Mouse (Mus musculus): ENCODE results near the gene Vmn1r47. TPM values are rescaled to one million over a fixed set of nuclear protein-coding genes. Genes with fewer than 3 reads are reported as not detected.
"Not testable (repeated sequence)": the region's sequence is repeated elsewhere in the genome, so short reads cannot be mapped to it uniquely, and the experiment has no call there.

The Vmn1r47 gene
- not detected in 2 replicates for polyA plus RNA-seq (2015; fragmentation: Nextera tagmentation; extraction: Ambion mirVana)

- H3K36me3 ChIP-seq (replicated peaks); ATAC-seq (ENCODE audit: insufficient read depth); H3K9ac ChIP-seq; H3K9me3 ChIP-seq (replicated peaks); H3K4me1 ChIP-seq (replicated peaks); H3K4me2 ChIP-seq; H3K27me3 ChIP-seq; H3K4me3 ChIP-seq (replicated peaks); H3K27ac ChIP-seq (replicated peaks): not testable (repeated sequence)
- WGBS (ENCODE audit: insufficient replicate concordance), result 63% methylated on average over 1 of the region's 1 CpGs
Measured at GRCm38 (mm10) chr6:90015847-90016246, at the start of gene Vmn1r47. TSS of gene Vmn1r47 (plus strand) at chr6:90016147.

- Histone ChIP-seq H3K36me3 (replicated peaks) (no peaks in the 10 kb centered on the region), H3K4me1 (replicated peaks) (no peaks in the 10 kb centered on the region), H3K9me3 (replicated peaks) (no peaks in the 10 kb centered on the region), H3K4me3 (replicated peaks) (no peak overlapping the region), H3K27ac (replicated peaks) (no peak overlapping the region), H3K9ac (no peak overlapping the region), H3K4me2 (no peak overlapping the region), H3K27me3 (no peaks in the 10 kb centered on the region)
- no peak for ATAC-seq (ENCODE audit: insufficient read depth)
Measured at GRCm38 (mm10) chr6:89966341-89966740, 49.6 kb upstream of the Vmn1r47 start.

GRCm38 (mm10) chr6:89969013-89969412, 46.9 kb upstream of the Vmn1r47 start, which contains the start of gene Vmn1r46:
TSS of gene Vmn1r46 (plus strand) at chr6:89969313.
- Histone ChIP-seq H3K9me3 (replicated peaks) (no peaks in the 10 kb centered on the region), H3K4me2 (no peak within 1 kb of the TSS), H3K36me3 (replicated peaks) (no peaks in the 10 kb centered on the region), H3K4me3 (replicated peaks) (no peak within 1 kb of the TSS), H3K9ac (no peak within 1 kb of the TSS), H3K27me3 (no peaks in the 10 kb centered on the region), H3K4me1 (replicated peaks) (no peaks in the 10 kb centered on the region), H3K27ac (replicated peaks) (no peak within 1 kb of the TSS)
- 31% methylated on average over 2 of the region's 2 CpGs for WGBS (ENCODE audit: insufficient replicate concordance)
- ATAC-seq (ENCODE audit: insufficient read depth), result no peak

- no peak overlapping the region for H3K9ac ChIP-seq
- no peaks in the 10 kb centered on the region for H3K36me3 ChIP-seq (replicated peaks)
- H3K4me1 ChIP-seq (replicated peaks), result no peaks in the 10 kb centered on the region
- 15% methylated on average over 1 of the region's 1 CpGs for WGBS (ENCODE audit: insufficient replicate concordance)
- H3K4me3 ChIP-seq (replicated peaks), result no peak overlapping the region
- no peaks in the 10 kb centered on the region for H3K27me3 ChIP-seq
- no peaks in the 10 kb centered on the region for H3K9me3 ChIP-seq (replicated peaks)
- H3K4me2 ChIP-seq, result no peak overlapping the region
- ATAC-seq (ENCODE audit: insufficient read depth), result no peak
- H3K27ac ChIP-seq (replicated peaks), result no peak overlapping the region
Measured at GRCm38 (mm10) chr6:89985989-89986388, 30.0 kb upstream of the Vmn1r47 start.

- not testable (repeated sequence) for ATAC-seq (ENCODE audit: insufficient read depth); H3K9ac ChIP-seq; H3K27me3 ChIP-seq; H3K4me2 ChIP-seq; H3K4me3 ChIP-seq (replicated peaks); H3K36me3 ChIP-seq (replicated peaks); H3K4me1 ChIP-seq (replicated peaks); H3K9me3 ChIP-seq (replicated peaks); H3K27ac ChIP-seq (replicated peaks)
- no CpG with 5 or more reads among the region's 2 CpGs for WGBS (ENCODE audit: insufficient replicate concordance)
Measured at GRCm38 (mm10) chr6:90036741-90037140, 20.8 kb downstream of the Vmn1r47 start, which contains the start of gene Vmn1r48. TSS of gene Vmn1r48 (minus strand) at chr6:90036841.

Other genes with a start within 250 kb of the Vmn1r47 start
- gene Vmn1r42, start 139.7 kb upstream of the Vmn1r47 start, polyA plus RNA-seq (2015; fragmentation: Nextera tagmentation; extraction: Ambion mirVana), result not detected in 2 replicates
- 0.01 TPM in 1 of 2 replicates, not detected in the other for gene Vmn1r43, start 139.7 kb upstream of the Vmn1r47 start, polyA plus RNA-seq (2015; fragmentation: Nextera tagmentation; extraction: Ambion mirVana)
- gene Vmn1r44, start 132.5 kb upstream of the Vmn1r47 start, polyA plus RNA-seq (2015; fragmentation: Nextera tagmentation; extraction: Ambion mirVana), result not detected in 2 replicates
- gene Vmn1r45, start 75.5 kb upstream of the Vmn1r47 start, polyA plus RNA-seq (2015; fragmentation: Nextera tagmentation; extraction: Ambion mirVana), result not detected in 2 replicates
- gene Vmn1r46, start 46.8 kb upstream of the Vmn1r47 start, polyA plus RNA-seq (2015; fragmentation: Nextera tagmentation; extraction: Ambion mirVana), result not detected in 2 replicates
- not detected in 2 replicates for gene Vmn1r48, start 20.7 kb downstream of the Vmn1r47 start, polyA plus RNA-seq (2015; fragmentation: Nextera tagmentation; extraction: Ambion mirVana)
- not detected in 2 replicates for gene Vmn1r49, start 62.4 kb downstream of the Vmn1r47 start, polyA plus RNA-seq (2015; fragmentation: Nextera tagmentation; extraction: Ambion mirVana)
- not detected in 2 replicates for gene Vmn1r50, start 85.3 kb downstream of the Vmn1r47 start, polyA plus RNA-seq (2015; fragmentation: Nextera tagmentation; extraction: Ambion mirVana)
- not detected in 2 replicates for gene Vmn1r51, start 106.4 kb downstream of the Vmn1r47 start, polyA plus RNA-seq (2015; fragmentation: Nextera tagmentation; extraction: Ambion mirVana)
- gene Vmn1r52, start 158.7 kb downstream of the Vmn1r47 start, polyA plus RNA-seq (2015; fragmentation: Nextera tagmentation; extraction: Ambion mirVana), result not detected in 2 replicates
- gene V1ra8, start 186.6 kb downstream of the Vmn1r47 start, polyA plus RNA-seq (2015; fragmentation: Nextera tagmentation; extraction: Ambion mirVana), result not detected in 2 replicates
- gene Vmn1r53, start 208.3 kb downstream of the Vmn1r47 start, polyA plus RNA-seq (2015; fragmentation: Nextera tagmentation; extraction: Ambion mirVana), result not detected in 2 replicates
- gene Vmn1r54, start 230.2 kb downstream of the Vmn1r47 start, polyA plus RNA-seq (2015; fragmentation: Nextera tagmentation; extraction: Ambion mirVana), result not detected in 2 replicates